Mouse (Mus musculus) adipocyte (in vitro differentiated cells): ENCODE measurements at regions not wholly inside any gene's neighbourhood (a gene's known extent, or its start where the extent isn't known, plus 50 kb on each side); places are given as distances from the start of the nearest gene placed in this dataset.
A peak's percentile ranks its signal among the peaks of the same experiment; 100 is the strongest.

ENCODE experiments used
- DNase-seq: peaks from one replicate; pipeline ENCODE4 v3.0.0-alpha.2; 2016; ENCODE audit warnings: low spot score

- no peak for DNase-seq
Measured at GRCm38 (mm10) chr4:48725660-48726348, 62.5 kb downstream of the Cavin4 start.

- no peak for DNase-seq
Measured at GRCm38 (mm10) chr4:48726349-48726835, 63.1 kb downstream of the Cavin4 start.

GRCm38 (mm10) chr4:48734854-48735564 lies 71.7 kb downstream of the Cavin4 start:
- no peak for DNase-seq

- DNase-seq: no peak
Measured at GRCm38 (mm10) chr4:48746237-48746636, 82.9 kb downstream of the Cavin4 start.

- no peak for DNase-seq
Measured at GRCm38 (mm10) chr4:48749566-48749965, 86.3 kb downstream of the Cavin4 start.

- no peak for DNase-seq
Measured at GRCm38 (mm10) chr4:48750087-48750486, 86.8 kb downstream of the Cavin4 start.

GRCm38 (mm10) chr4:48754466-48755171 lies 91.3 kb downstream of the Cavin4 start:
- no peak for DNase-seq

GRCm38 (mm10) chr4:48760625-48761024 lies 97.3 kb downstream of the Cavin4 start:
- DNase-seq: no peak

GRCm38 (mm10) chr4:48766458-48766857 lies 103.1 kb downstream of the Cavin4 start:
- DNase-seq: no peak

GRCm38 (mm10) chr4:48770403-48770953 lies 107.2 kb downstream of the Cavin4 start:
- no peak for DNase-seq

GRCm38 (mm10) chr4:48770954-48771665 lies 107.8 kb downstream of the Cavin4 start:
- peak; percentile 18 for DNase-seq

- DNase-seq: no peak
Measured at GRCm38 (mm10) chr4:48771836-48772235, 108.5 kb downstream of the Cavin4 start.

GRCm38 (mm10) chr4:48779202-48779905 lies 116.0 kb downstream of the Cavin4 start:
- peak; percentile 15 for DNase-seq

- DNase-seq: no peak
Measured at GRCm38 (mm10) chr4:48779955-48780354, 116.6 kb downstream of the Cavin4 start.

GRCm38 (mm10) chr4:48781099-48781498 lies 117.8 kb downstream of the Cavin4 start:
- DNase-seq: no peak

GRCm38 (mm10) chr4:48782686-48783085 lies 119.4 kb downstream of the Cavin4 start:
- DNase-seq: no peak

GRCm38 (mm10) chr4:48791096-48791495 lies 127.8 kb downstream of the Cavin4 start:
- DNase-seq: no peak

- DNase-seq: no peak
Measured at GRCm38 (mm10) chr4:48803777-48804176, 140.5 kb downstream of the Cavin4 start.

GRCm38 (mm10) chr4:48808571-48808970 lies 145.3 kb downstream of the Cavin4 start:
- DNase-seq: no peak

- no peak for DNase-seq
Measured at GRCm38 (mm10) chr4:48833718-48834117, 170.4 kb downstream of the Cavin4 start.

GRCm38 (mm10) chr4:48842777-48843214 lies 179.5 kb downstream of the Cavin4 start:
- no peak for DNase-seq
